Mouse (Mus musculus): ENCODE results near the gene Tppp. TPM values are rescaled to one million over a fixed set of nuclear protein-coding genes. Genes with fewer than 3 reads are reported as not detected.
A peak's percentile ranks its signal among the peaks of the same experiment; 100 is the strongest.
"Not testable (repeated sequence)": the region's sequence is repeated elsewhere in the genome, so short reads cannot be mapped to it uniquely, and the experiment has no call there.

Tppp gene
- total RNA-seq, 2 experiments from 2014 or later, result 267 to 277 TPM

- no peak for TF ChIP-seq CTCF (conservative IDR thresholded peaks at IDR 0.05)
- Histone ChIP-seq H3K4me3 (no peak overlapping the region), H3K27ac (peak overlapping the region; percentile 83)
- no peak for DNase-seq (ENCODE audit: low spot score in 2 of 2)
These were observed 21.5 kb downstream of the Tppp start for GRCm38 (mm10) chr13:74030691-74031090.

- Histone ChIP-seq H3K27ac (peak overlapping the region; percentile 83; the same call in 1 of the 2 replicates), H3K4me3 (no peak overlapping the region)
- no peak for TF ChIP-seq CTCF (conservative IDR thresholded peaks at IDR 0.05)
- DNase-seq (ENCODE audit: low spot score in 2 of 2), result no peak
These were observed 21.9 kb downstream of the Tppp start for GRCm38 (mm10) chr13:74031133-74031532.

DNA sequence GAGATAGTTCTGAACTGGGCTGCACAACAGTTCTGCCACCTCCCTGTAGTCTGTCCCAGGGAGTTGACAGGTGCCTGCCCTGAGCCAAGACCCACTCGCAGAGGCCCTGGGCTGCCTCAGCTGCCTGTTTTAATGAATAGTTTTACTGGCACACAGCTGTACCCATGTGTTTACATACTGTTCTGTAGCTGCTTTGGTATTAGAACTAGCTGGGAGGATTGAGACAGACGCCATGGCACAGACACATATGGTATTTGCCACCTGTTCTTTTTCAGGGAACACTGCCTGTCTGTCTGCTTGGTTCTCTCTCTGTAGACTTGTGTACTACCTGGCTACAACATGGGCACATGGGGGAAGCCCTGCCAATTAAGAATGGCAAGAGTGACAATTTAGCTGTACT is 25.5 kb downstream of the Tppp start:
- TF ChIP-seq CTCF (conservative IDR thresholded peaks at IDR 0.05), result no peak

GRCm38 (mm10) chr13:74035776-74036175 is 26.6 kb downstream of the Tppp start:
- DNase-seq (ENCODE audit: low spot score in 2 of 2), result no peak
- Histone ChIP-seq H3K27ac (peak overlapping the region; percentile 40; the same call in 1 of the 2 replicates), H3K4me3 (no peak overlapping the region)
- TF ChIP-seq CTCF (conservative IDR thresholded peaks at IDR 0.05), result no peak

More for the DNA sequence above, 25.5 kb downstream of the Tppp start:
- H3K27ac ChIP-seq, result peak overlapping the region; percentile 63; the same call in 1 of the 2 replicates
- H3K4me3 ChIP-seq, result no peak overlapping the region
- DNase-seq (ENCODE audit: low spot score in 2 of 2), result peak; percentile 54 to 77

- no peak for TF ChIP-seq CTCF (conservative IDR thresholded peaks at IDR 0.05)
- Histone ChIP-seq H3K27ac (no peak overlapping the region), H3K4me3 (no peak overlapping the region)
These were observed 30.7 kb downstream of the Tppp start for GRCm38 (mm10) chr13:74039926-74040325.

DNA sequence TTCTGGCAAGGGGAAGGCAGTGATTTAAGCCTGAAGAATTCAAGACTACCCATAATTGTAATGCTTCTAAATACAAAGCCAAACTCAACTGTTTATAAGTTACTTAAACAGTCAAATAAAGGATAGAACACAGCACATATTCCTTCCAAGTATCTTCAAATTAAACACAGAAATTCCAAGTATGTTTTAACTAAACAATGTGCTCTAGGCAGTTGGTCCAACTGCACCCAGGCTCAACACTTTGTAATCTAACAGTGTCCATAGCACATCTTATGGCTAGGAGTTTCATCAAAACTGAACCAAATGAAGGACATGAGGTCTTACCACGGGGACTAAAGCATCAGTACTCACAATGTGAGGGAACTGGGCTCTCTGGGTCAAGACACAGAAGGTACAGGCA is 47.0 kb downstream of the Tppp start:
- TF ChIP-seq CTCF (conservative IDR thresholded peaks at IDR 0.05), result no peak
- DNase-seq (ENCODE audit: low spot score in 2 of 2), result no peak
- no peak overlapping the region for H3K27ac ChIP-seq
- no peak overlapping the region for H3K4me3 ChIP-seq

More at GRCm38 (mm10) chr13:74039926-74040325, 30.7 kb downstream of the Tppp start:
- no peak for DNase-seq (ENCODE audit: low spot score in 2 of 2)

- DNase-seq (ENCODE audit: low spot score in 2 of 2), result peak in 1 of 2 experiments; percentile 39
These were observed 48.9 kb downstream of the Tppp start for GRCm38 (mm10) chr13:74058081-74058480.

DNA sequence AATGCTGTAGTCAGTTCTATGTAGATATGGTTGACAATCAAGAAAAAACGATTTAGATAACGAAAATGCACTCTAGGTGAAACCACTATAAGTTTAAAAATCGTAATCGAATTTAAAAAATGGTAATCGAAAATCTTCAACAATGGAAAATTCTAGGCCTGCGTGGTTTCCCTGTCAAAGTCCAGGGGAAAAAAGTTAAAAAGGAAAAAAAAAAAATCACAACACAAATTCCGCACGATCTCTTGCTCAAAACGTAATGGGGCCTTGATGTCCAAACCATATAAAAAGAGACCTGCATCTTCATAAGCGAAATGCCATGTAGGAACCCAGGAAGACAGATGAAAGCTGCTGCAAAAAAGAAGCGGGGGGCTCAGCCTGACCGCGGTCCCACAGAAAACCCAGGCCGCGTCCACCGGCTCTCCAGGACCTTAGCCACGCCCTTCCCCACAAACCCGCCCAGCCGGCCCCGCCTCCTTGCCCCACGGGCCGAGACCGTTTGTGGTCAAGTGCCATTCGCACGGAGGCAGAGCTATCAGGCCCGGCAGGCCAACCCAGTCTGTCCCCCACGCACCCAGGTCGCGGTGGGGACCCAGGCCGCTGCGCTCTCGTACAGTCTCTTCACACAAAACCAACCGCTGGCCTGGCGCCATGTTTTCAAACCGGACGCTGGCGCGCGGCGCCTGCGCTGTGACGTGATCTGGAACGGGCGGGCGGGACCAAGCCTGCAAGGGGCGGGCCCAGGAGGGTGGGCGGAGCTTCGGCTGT is 52.6 kb downstream of the Tppp start, which contains the start of gene Cep72:
Gene Cep72 (minus strand): TSS at position 687 of the 765 bp plus-strand sequence.
- Histone ChIP-seq H3K4me3 (peak within 1 kb of the TSS; percentile 98), H3K27ac (peak within 1 kb of the TSS; percentile 85)
- no peak for TF ChIP-seq CTCF (conservative IDR thresholded peaks at IDR 0.05)
- DNase-seq (ENCODE audit: low spot score in 2 of 2), result peak; percentile 75 to 85

More at GRCm38 (mm10) chr13:74058081-74058480, 48.9 kb downstream of the Tppp start:
- Histone ChIP-seq H3K4me3 (no peak overlapping the region), H3K27ac (no peak overlapping the region)
- no peak for TF ChIP-seq CTCF (conservative IDR thresholded peaks at IDR 0.05)

GRCm38 (mm10) chr13:74062378-74063128 is 53.3 kb downstream of the Tppp start:
- H3K4me3 ChIP-seq, result peak overlapping the region; percentile 98
- DNase-seq (ENCODE audit: low spot score in 2 of 2), result no peak
- H3K27ac ChIP-seq, result no peak overlapping the region
- TF ChIP-seq CTCF (conservative IDR thresholded peaks at IDR 0.05), result no peak

GRCm38 (mm10) chr13:74063340-74064050 is 54.3 kb downstream of the Tppp start:
- no peak for TF ChIP-seq CTCF (conservative IDR thresholded peaks at IDR 0.05)
- Histone ChIP-seq H3K4me3 (no peak overlapping the region), H3K27ac (no peak overlapping the region)
- DNase-seq (ENCODE audit: low spot score in 2 of 2), result no peak

GRCm38 (mm10) chr13:74066576-74066975 is 57.4 kb downstream of the Tppp start:
- TF ChIP-seq CTCF (conservative IDR thresholded peaks at IDR 0.05), result no peak
- no peak for DNase-seq (ENCODE audit: low spot score in 2 of 2)
- Histone ChIP-seq H3K4me3 (no peak overlapping the region), H3K27ac (no peak overlapping the region)

GRCm38 (mm10) chr13:74071244-74071643 is 62.0 kb downstream of the Tppp start:
- not testable (repeated sequence) for DNase-seq (ENCODE audit: low spot score in 2 of 2); H3K27ac ChIP-seq; H3K4me3 ChIP-seq

GRCm38 (mm10) chr13:74071714-74072113 is 62.5 kb downstream of the Tppp start:
- no peak for TF ChIP-seq CTCF (conservative IDR thresholded peaks at IDR 0.05)
- Histone ChIP-seq H3K27ac (no peak overlapping the region), H3K4me3 (no peak overlapping the region)
- DNase-seq (ENCODE audit: low spot score in 2 of 2), result no peak

Measured in layer of hippocampus, adult 2 months (tissue).